Mouse (Mus musculus) gastrocnemius, postnatal 14 days (tissue): ENCODE measurements around the gene Lsm11. TPM values are rescaled to one million over a fixed set of nuclear protein-coding genes. Genes with fewer than 3 reads are reported as not detected.

Source experiments
- DNase-seq: peaks from one replicate; pipeline ENCODE4 v3.0.0; 2021; ENCODE audit warnings: mixed read lengths
- intact Hi-C: fragments of 180-260 bp; cut with DNase I; formaldehyde crosslinking; loops from one replicate; pipeline ENCODE4 v1.15.1; 2025; ENCODE audit warnings: low total_unique reads
- total RNA-seq, 2 experiments: library from RNA; stranded (reverse); gene quantifications; 2 replicates each; pipeline ENCODE4 v1.2.3; 2021

Gene Lsm11
- total RNA-seq, 2 experiments from 2014 or later: 3.0 to 3.1 TPM

- intact Hi-C loops: no loop called here
- no peak for DNase-seq
Measured at GRCm38 (mm10) chr11:45938917-45939316, 5.8 kb downstream of the Lsm11 start.

GRCm38 (mm10) chr11:45937478-45937877 lies 7.3 kb downstream of the Lsm11 start:
- intact Hi-C loops: no loop called here
- no peak for DNase-seq

DNA sequence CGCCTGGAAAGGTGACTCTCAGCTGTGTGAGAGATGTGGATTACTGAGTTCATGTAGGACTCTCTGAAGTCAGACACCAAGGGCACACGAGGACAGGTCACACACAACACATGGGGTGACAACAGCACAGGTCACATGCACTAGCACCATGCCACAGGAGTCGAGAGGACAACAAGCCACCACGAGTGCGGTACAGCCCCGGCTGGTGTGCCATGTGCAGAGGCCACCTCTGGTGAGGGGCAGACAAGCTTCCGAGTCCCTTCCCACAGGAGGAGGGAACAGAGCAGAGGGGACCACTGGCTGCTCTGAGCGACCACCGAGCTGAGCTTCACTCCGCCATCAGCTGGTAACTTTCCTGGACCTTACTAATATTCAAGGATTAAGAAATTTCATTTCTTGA lies 12.0 kb downstream of the Lsm11 start:
- DNase-seq: no peak
- intact Hi-C loops: no loop called here

DNA sequence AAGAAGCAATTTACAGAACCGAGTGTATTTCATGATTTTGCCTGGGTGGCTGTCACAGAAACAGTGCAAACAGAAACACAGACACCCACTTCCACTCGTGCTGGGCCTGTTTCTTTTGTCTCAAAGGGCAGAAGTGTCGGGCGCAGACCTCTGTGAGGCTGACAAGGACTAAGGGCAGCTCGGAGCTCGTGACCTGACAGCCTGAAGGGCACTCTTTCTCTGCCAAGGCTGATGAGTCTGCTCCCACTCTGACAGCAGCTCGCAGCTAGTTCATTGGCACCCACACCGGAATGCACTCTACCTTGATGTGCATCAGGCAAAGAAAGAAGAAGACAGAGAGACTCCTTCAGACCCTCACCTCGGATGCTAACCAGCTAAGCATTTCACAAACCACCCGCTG lies 15.2 kb downstream of the Lsm11 start:
- DNase-seq: no peak
- intact Hi-C loops: no loop called here

DNA sequence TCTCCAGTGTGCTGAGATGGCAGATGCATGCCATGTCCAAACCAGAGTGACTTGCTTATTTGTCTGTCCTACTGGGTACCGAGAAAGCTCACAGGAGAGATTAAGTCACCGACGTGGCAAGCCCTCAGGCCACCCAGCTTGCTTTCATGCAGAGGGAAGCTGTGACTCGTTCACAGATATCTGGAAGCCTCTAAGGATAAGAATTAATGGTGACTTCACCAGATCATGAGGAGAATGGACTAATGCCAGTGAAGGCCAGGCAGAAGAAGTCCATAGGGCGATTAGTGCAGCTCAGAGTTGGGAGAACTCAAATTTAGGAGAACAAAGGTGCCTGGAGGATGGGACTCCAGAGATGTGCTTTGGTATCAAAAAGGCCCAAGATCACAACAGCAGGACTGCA lies 17.3 kb downstream of the Lsm11 start:
- intact Hi-C loops: no loop called here
- no peak for DNase-seq

DNA sequence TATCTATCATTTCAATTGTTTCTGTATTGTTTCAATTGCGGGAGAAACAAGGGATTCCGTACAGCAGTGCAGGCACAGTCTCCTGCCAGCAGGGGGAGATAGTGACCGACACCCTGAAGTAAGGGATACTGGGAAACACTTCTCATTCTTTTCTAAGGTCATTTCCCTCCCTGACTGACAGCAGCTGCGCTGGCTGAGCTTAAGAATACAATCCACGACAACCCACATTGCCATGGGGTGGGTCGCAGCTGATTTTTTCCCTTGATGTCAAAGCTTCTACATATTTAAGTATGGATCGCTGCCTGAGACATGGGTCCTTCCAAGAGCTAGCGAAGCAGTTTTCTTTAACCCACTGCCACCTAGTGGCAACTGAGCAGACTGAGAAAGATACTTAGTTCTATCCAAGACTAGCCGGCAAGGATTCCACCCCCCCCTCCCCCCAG lies 18.1 kb downstream of the Lsm11 start:
- peak; percentile 68 for DNase-seq
- intact Hi-C loops: no loop called here

- intact Hi-C loops: no loop called here
- DNase-seq: no peak
Measured at GRCm38 (mm10) chr11:45925436-45925835, 19.3 kb downstream of the Lsm11 start.

- no peak for DNase-seq
- intact Hi-C loops: no loop called here
Measured at GRCm38 (mm10) chr11:45921480-45921898, 23.2 kb downstream of the Lsm11 start.

GRCm38 (mm10) chr11:45921026-45921425 lies 23.7 kb downstream of the Lsm11 start:
- DNase-seq: no peak
- intact Hi-C loops: no loop called here

DNA sequence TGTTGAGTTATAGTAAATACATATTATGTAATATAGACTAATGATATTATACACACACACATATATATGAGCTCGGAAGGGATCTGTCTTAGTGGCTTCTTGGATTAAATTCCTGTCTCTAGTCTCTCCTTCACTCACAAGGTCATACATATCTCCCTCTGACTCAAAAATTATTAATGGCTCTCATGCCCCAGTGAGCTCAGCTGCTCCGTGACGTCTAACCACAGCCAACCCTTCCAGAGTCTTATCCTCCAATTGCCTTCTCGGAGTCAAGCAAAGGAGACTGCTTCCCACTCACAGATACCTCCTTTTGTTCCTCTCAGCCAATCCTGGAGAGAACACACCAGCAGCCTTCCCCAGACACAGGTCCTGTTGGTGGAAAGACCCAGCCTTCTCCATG lies 25.9 kb downstream of the Lsm11 start:
- intact Hi-C loops: no loop called here
- no peak for DNase-seq

GRCm38 (mm10) chr11:45918018-45918417 lies 26.7 kb downstream of the Lsm11 start:
- no peak for DNase-seq
- intact Hi-C loops: no loop called here

DNA sequence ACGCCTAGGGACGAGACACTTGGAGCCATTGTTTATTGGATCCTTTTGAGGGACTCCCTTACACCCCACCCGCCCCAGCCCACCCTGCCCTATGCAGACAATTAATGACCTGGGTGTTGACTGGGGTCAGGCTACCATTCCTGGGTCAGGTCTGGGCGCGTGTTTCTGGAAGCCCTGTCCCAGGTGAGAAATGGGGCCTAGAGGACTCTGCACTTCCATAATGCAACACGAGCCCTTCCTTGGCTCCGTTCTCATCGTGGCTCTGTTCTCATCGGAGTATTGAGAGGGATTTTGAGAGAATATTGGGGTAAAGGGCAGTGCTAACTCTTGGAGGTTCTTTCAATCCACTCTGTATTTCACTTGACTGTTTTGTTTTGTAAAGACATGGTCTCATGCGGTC lies 28.5 kb downstream of the Lsm11 start:
- no peak for DNase-seq
- intact Hi-C loops: no loop called here

DNA sequence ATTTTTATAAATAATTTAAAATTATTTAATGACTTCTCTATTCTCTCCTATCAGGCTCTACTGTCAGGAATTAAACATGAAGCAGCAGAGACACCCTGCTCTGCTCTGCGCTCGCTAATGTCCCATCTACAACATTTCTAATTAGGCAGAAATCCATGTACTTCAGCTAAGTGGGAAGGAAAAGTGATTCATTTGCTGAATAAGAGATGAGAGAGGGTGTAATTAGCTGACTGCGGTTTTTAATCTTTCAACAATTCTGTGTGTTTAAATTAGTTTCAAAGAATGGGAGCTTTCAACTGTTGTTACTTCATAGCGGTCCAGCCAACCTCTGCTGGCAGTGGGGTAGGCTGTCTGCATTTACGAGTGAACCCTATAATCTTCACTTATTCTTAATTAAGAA lies 34.0 kb downstream of the Lsm11 start:
- DNase-seq: no peak
- intact Hi-C loops: no loop called here

DNA sequence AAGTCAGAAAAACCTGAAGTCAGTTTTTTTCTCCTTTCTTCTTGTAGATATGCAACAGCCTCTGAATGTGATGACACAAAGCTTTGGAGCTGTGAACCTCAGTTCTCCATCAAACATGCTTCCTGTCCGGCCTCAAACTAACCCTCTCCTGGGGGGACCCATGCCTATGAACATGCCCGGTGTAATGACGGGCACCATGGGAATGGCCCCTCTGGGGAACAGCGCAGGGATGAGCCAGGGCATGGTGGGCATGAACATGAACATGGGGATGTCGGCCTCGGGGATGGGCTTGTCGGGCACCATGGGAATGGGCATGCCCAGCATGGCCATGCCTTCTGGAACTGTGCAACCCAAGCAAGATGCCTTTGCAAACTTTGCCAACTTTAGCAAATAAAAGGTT lies 35.8 kb downstream of the Lsm11 start:
- no peak for DNase-seq
- intact Hi-C loops: no loop called here

GRCm38 (mm10) chr11:45908070-45908469 lies 36.7 kb downstream of the Lsm11 start:
- DNase-seq: no peak
- intact Hi-C loops: no loop called here

DNA sequence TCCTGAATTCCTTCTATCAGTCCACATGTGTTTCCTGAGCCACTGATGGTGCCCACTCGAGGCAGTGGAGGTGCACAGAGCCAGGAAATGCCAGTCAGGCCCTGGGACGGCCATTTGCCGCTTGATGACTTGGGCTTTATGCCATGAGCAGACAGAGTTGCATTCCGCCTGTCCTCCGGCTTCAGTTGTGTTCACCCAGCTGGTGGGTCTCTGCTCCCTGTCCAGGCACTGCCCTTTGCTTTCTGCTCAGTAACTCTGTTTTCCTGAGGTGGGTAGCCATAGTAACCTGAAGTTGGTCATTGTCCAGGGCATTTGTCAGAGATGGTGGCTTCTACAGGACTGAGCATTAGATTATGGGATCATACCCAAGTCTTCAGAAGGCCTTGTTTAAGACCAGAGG lies 37.4 kb downstream of the Lsm11 start:
- no peak for DNase-seq
- intact Hi-C loops: no loop called here

DNA sequence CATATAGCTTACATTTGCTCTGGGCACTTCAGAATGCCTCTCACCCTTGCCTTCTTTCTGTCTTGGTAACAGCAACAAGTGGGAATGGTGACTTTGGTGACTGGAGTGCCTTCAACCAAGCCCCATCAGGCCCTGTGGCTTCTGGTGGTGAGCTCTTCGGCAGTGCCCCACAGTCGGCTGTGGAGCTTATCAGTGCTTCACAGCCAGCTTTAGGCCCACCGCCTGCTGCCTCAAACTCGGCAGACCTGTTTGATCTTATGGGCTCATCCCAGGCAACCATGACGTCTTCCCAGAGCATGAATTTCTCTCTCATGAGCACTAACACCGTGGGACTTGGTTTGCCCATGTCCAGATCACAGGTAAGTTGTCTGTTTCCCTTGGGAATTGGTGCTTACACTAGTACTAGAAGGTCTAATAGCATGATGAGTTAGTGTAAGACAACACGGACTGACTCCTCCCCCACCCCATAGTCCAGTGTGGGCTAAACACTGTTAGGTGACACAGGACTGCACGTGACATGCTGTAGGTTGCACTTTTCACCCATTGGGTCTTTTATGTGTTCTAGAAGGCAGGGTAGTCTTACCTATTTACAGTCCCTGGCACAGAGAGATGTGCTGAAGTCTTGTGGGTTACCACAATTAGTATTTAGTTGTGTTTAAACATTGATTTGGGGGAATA lies 38.5 kb downstream of the Lsm11 start:
- intact Hi-C loops: no loop called here
- DNase-seq: no peak

GRCm38 (mm10) chr11:45900233-45901015 lies 44.3 kb downstream of the Lsm11 start:
- no peak for DNase-seq
- intact Hi-C loops: no loop called here

- DNase-seq: no peak
- intact Hi-C loops: no loop called here
Measured at GRCm38 (mm10) chr11:45897392-45897791, 47.3 kb downstream of the Lsm11 start.

GRCm38 (mm10) chr11:45892861-45893360 lies 51.8 kb downstream of the Lsm11 start:
- DNase-seq: no peak
- intact Hi-C loops: no loop called here

DNA sequence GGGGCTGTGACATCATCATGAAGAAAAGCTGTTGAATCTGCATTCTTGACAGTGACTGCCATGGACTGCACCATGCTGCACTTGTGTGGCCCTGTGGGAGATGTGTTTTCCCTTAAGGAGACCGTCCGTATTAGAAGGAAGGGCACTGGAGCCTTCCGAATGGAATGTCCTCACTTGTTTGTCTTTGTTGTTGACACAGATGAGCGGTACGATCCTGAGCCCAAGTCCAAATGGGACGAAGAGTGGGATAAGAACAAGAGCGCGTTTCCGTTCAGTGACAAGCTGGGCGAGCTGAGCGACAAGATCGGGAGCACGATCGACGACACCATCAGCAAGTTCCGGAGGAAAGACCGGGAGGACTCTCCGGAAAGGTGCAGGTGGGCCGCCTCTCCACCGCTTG lies 54.3 kb downstream of the Lsm11 start:
- DNase-seq: no peak
- intact Hi-C loops: no loop called here
